Mouse (Mus musculus) hindbrain, embryonic 12.5 days (tissue): ENCODE measurements around the gene Zfp827. TPM values are rescaled to one million over a fixed set of nuclear protein-coding genes. Genes with fewer than 3 reads are reported as not detected.

Experiments
- ATAC-seq: fragments of 200-750 bp; cut with Nextera tagmentation; 2 replicates; pipeline ENCODE4 v1.8.0; 2017; ENCODE audit warnings: moderate TSS enrichment; ENCODE audit not compliant: low FRiP score
- H3K27ac ChIP-seq: fragments of 300-500 bp; sonication (generic); 2 replicates; pipeline ENCODE4 v1.5.1; 2016; ENCODE audit warnings: mild to moderate bottlenecking
- H3K27me3 ChIP-seq: fragments of 300-500 bp; sonication (generic); 2 replicates; pipeline ENCODE4 v1.6.1; 2016; ENCODE audit warnings: mild to moderate bottlenecking
- H3K36me3 ChIP-seq: fragments of 300-500 bp; sonication (generic); 2 replicates; pipeline ENCODE4 v1.6.1; 2016; ENCODE audit warnings: mild to moderate bottlenecking
- H3K4me1 ChIP-seq: fragments of 300-500 bp; sonication (generic); 2 replicates; pipeline ENCODE4 v1.6.1; 2016
- H3K4me2 ChIP-seq: fragments of 300-500 bp; sonication (generic); replicated peaks from 2 replicates; pipeline ENCODE4 v1.6.1; 2016; ENCODE audit warnings: mild to moderate bottlenecking
- H3K4me3 ChIP-seq: fragments of 300-500 bp; sonication (generic); 2 replicates; pipeline ENCODE4 v1.5.1; 2016; ENCODE audit warnings: mild to moderate bottlenecking
- H3K9ac ChIP-seq: fragments of 300-500 bp; sonication (generic); 2 replicates; pipeline ENCODE4 v1.6.1; 2016; ENCODE audit warnings: mild to moderate bottlenecking, moderate library complexity
- H3K9me3 ChIP-seq: fragments of 300-500 bp; sonication (generic); replicated peaks from 2 replicates; pipeline ENCODE4 v1.6.1; 2016; ENCODE audit warnings: mild to moderate bottlenecking
- WGBS: fragments of 180-500 bp; shearing (Covaris S2); methylation state at CpG from one replicate; pipeline ENCODE4 v1.1.7; 2016; 5-methylcytosine and 5-hydroxymethylcytosine counted together
- polyA plus RNA-seq: library from polyadenylated mRNA; unstranded; fragments of >200 nt; fragmentation: Nextera tagmentation; extraction: Ambion mirVana; gene quantifications from 2 replicates; pipeline ENCODE4 v1.2.1, GENCODE M21; 2016

The Zfp827 gene
- polyA plus RNA-seq, 1 experiment from 2014 or later = 14.2 TPM

DNA sequence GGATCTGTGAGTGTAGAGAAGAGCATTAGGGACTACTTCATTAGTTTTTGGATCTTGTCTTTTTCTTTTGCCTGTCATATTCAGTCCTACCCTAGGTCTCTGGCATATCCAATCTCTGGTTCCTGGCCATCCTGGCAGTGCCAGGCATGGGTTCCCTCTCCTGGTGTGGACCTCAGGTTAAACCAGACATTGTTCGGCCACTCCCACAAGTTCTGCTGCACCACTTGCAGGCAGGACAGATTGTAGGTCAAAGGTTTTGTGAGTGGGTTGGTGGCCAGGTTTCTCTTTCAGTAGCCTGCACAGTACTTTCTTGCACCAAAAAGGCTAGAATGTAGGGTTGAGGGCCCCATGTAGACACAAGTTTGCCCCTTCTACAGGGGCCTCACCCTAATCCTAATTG is 125.0 kb downstream of the Zfp827 start:
- no peak overlapping the region for H3K9ac ChIP-seq
- H3K9me3 ChIP-seq = no peaks in the 10 kb centered on the region
- ATAC-seq = no peak
- H3K4me3 ChIP-seq = no peak overlapping the region
- H3K4me2 ChIP-seq = no peak overlapping the region
- H3K27me3 ChIP-seq = no peaks in the 10 kb centered on the region
- no peaks in the 10 kb centered on the region for H3K4me1 ChIP-seq
- H3K27ac ChIP-seq = no peak overlapping the region
- WGBS = 92% methylated on average over 1 of the region's 1 CpGs
- peaks cover 29% of the 10 kb centered on the region; the same call in 1 of the 2 replicates for H3K36me3 ChIP-seq

DNA sequence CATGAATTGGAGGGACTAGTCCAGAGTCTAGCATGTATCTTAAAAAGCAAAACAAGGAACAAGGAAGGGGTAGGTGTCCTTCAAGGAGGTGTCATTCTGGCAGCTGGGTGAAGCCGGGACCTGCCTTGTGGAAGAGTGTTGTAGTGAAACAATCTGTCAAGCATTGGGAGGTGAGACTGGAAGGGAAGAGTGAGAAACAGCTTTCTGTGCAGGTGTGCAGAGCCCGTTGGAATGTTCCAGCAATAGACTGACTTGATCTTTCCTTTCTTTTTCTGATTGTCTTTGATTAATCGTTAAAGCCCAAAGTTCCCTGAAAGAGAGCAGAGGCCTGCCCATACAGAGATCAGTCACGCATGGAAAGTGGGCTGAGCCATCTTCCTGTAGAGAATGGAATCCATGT is 125.4 kb downstream of the Zfp827 start:
- WGBS = 78% methylated on average over 4 of the region's 4 CpGs
- H3K9me3 ChIP-seq = no peaks in the 10 kb centered on the region
- H3K4me2 ChIP-seq = no peak overlapping the region
- H3K9ac ChIP-seq = no peak overlapping the region
- no peak for ATAC-seq
- H3K4me3 ChIP-seq = no peak overlapping the region
- no peaks in the 10 kb centered on the region for H3K4me1 ChIP-seq
- no peak overlapping the region for H3K27ac ChIP-seq
- H3K27me3 ChIP-seq = no peaks in the 10 kb centered on the region
- H3K36me3 ChIP-seq = peaks cover 29% of the 10 kb centered on the region; the same call in 1 of the 2 replicates

DNA sequence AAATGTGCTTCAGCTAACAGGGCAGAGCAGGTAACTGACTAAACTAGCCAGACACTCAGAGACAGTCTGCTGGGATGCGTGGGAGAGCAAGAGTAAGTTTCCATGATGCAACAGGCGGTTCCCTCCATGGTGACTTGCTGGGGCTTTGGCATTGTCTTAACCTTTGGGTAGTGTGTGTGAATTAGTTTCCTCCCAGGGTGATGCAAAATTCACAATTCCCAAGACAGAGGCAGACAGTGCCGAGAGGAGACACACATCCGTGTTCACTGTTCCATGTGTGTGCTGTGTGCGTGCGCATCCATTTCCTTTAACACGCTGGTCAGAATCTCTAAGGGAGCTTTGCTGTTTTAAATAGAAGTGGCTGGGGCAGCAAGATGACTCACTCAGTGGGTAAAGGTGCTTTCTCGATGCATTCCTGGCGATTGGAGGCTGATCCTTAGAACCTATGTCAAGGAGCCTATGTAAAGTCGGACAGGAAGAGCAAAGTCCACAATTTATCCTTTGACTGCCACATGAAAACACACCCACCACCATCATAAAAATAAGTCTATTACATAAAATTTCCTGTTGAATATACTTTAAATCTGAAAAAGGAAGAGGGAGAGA is 127.4 kb downstream of the Zfp827 start:
- no peak for ATAC-seq
- WGBS = 93% methylated on average over 10 of the region's 10 CpGs
- Histone ChIP-seq H3K4me2 (no peak overlapping the region), H3K4me1 (peaks cover 4% of the 10 kb centered on the region; the same call in 1 of the 2 replicates), H3K27ac (no peak overlapping the region), H3K9me3 (no peaks in the 10 kb centered on the region), H3K4me3 (no peak overlapping the region), H3K9ac (no peak overlapping the region), H3K36me3 (peaks cover 26% of the 10 kb centered on the region; the same call in 1 of the 2 replicates), H3K27me3 (no peaks in the 10 kb centered on the region)

DNA sequence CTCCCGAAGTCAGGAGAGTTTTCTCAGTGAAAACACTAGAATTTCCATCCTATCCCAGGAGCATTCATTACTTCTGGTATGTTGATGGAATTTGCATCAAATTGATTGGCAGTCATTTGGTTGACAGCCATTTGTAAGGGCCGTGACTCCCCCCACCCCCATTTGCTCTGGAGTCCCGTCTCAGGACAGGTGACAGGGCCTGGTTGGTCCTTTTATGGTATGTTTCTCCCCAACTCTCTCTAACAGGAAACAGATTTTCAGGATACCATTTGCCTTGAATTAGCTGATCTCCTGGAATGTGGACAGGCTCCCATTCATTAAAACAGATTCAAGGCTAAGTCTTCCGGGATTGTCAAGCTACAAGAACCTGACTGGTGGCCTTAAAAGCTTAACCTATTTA is 129.1 kb downstream of the Zfp827 start:
- Histone ChIP-seq H3K27me3 (no peaks in the 10 kb centered on the region), H3K36me3 (peaks cover 22% of the 10 kb centered on the region; the same call in 1 of the 2 replicates), H3K9ac (no peak overlapping the region), H3K4me3 (no peak overlapping the region), H3K4me1 (peaks cover 4% of the 10 kb centered on the region; the same call in 1 of the 2 replicates), H3K4me2 (no peak overlapping the region), H3K9me3 (no peaks in the 10 kb centered on the region), H3K27ac (no peak overlapping the region)
- WGBS = 66% methylated on average over 4 of the region's 4 CpGs
- ATAC-seq = no peak

DNA sequence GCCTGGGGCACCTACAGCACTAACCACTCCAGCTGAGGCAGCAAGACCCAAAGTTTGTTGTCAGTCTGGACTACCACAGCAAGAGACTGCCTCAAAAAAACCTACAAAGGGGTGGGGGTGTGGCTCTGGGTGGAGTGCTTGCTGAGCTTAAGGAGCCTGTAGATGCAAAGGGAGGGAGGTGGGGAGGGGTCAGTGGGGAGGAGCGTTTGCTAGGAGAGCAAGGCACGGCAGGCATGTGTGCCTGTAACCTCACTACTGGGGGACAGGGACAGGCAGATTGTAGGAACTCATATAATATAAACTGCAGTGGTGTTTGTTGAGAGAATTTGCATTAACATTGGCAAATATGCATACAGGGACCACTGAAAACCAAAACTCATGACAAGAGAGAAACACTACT is 130.1 kb downstream of the Zfp827 start:
- WGBS = 46% methylated on average over 2 of the region's 2 CpGs
- H3K27me3 ChIP-seq = no peaks in the 10 kb centered on the region
- no peak overlapping the region for H3K27ac ChIP-seq
- H3K9me3 ChIP-seq = no peaks in the 10 kb centered on the region
- ATAC-seq = no peak
- H3K4me2 ChIP-seq = no peak overlapping the region
- H3K4me1 ChIP-seq = peaks cover 10% of the 10 kb centered on the region
- peaks cover 15% of the 10 kb centered on the region; the same call in 1 of the 2 replicates for H3K36me3 ChIP-seq
- no peak overlapping the region for H3K4me3 ChIP-seq
- no peak overlapping the region for H3K9ac ChIP-seq

DNA sequence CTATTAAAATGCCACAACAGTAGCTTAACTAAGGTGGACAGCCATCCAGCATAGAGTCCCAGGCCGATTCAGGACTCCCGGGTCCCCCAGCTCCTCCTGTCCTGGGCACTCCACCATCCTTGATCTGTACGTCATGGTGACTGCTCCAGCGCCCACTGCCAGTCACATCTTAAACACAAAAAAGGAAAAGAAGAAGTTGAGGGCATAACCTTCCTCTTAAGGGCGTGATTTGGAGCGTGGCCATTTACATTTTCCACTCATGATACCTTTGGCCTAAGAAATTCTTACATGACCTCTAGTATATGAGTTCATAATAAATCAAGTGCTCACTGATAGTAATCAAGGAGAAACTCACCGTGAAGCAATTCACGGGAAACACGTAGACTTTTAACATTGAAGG is 131.2 kb downstream of the Zfp827 start:
- Histone ChIP-seq H3K36me3 (peaks cover 8% of the 10 kb centered on the region; the same call in 1 of the 2 replicates), H3K4me1 (peaks cover 17% of the 10 kb centered on the region), H3K27me3 (no peaks in the 10 kb centered on the region), H3K9ac (no peak overlapping the region), H3K9me3 (no peaks in the 10 kb centered on the region), H3K4me2 (no peak overlapping the region), H3K27ac (no peak overlapping the region), H3K4me3 (no peak overlapping the region)
- 95% methylated on average over 9 of the region's 9 CpGs for WGBS
- no peak for ATAC-seq

DNA sequence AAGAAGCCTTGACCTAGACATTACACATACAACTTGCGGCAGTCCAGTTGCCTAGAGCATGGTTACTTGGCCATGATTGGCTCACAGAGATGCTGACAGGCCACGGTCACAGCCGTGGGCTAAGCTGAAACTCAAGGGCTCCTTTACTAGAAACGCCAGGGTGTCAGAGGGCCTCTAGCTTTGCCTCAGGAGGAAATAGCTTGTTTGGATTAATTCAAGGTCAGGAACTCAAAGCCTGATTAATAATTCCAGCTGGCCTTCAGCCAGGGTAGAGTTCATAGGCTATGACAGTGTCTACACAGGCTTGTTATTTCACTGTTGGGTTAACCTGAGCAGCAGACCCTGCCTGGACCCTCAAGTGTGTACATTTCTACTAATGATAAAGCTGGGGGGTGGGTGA is 132.1 kb downstream of the Zfp827 start:
- Histone ChIP-seq H3K27me3 (no peaks in the 10 kb centered on the region), H3K9ac (no peak overlapping the region), H3K4me3 (no peak overlapping the region), H3K4me1 (peaks cover 17% of the 10 kb centered on the region), H3K4me2 (no peak overlapping the region), H3K9me3 (no peaks in the 10 kb centered on the region), H3K36me3 (peaks cover 8% of the 10 kb centered on the region; the same call in 1 of the 2 replicates), H3K27ac (no peak overlapping the region)
- no peak for ATAC-seq
- 75% methylated on average over 4 of the region's 4 CpGs for WGBS

DNA sequence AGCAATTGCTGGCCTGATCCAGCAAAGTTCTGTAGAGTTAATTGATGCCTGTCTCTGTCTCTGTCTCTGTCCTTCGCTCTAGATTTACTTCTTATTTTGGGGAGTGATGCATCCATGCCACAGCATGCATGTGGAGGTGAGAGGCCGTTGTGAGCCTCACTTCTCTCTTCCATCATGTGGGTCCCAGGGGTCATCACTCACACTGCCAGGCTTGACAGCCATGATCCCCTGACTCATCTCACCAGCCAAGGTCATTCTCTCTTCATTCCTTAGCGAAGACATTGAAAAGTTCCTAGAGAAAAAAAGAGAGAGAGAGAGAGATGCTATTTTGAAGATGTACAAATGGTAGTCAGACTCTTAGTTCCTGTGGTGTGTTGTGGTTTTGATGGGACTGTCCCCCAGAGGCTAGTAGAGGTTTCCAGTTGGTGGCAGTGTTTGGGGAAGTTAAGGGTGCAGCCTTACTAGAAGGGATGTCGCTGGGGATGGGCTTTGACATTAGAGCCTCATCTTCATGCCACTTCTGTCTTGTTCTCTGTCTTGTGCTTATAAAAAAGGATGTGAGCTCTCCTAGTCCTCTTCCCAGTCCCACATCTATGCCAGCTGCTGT is 133.0 kb downstream of the Zfp827 start:
- Histone ChIP-seq H3K27ac (no peak overlapping the region), H3K9ac (no peak overlapping the region), H3K4me3 (no peak overlapping the region), H3K36me3 (peaks cover 12% of the 10 kb centered on the region; the same call in 1 of the 2 replicates), H3K9me3 (no peaks in the 10 kb centered on the region), H3K27me3 (no peaks in the 10 kb centered on the region), H3K4me1 (peaks cover 17% of the 10 kb centered on the region), H3K4me2 (no peak overlapping the region)
- 85% methylated on average over 4 of the region's 4 CpGs for WGBS
- no peak for ATAC-seq

DNA sequence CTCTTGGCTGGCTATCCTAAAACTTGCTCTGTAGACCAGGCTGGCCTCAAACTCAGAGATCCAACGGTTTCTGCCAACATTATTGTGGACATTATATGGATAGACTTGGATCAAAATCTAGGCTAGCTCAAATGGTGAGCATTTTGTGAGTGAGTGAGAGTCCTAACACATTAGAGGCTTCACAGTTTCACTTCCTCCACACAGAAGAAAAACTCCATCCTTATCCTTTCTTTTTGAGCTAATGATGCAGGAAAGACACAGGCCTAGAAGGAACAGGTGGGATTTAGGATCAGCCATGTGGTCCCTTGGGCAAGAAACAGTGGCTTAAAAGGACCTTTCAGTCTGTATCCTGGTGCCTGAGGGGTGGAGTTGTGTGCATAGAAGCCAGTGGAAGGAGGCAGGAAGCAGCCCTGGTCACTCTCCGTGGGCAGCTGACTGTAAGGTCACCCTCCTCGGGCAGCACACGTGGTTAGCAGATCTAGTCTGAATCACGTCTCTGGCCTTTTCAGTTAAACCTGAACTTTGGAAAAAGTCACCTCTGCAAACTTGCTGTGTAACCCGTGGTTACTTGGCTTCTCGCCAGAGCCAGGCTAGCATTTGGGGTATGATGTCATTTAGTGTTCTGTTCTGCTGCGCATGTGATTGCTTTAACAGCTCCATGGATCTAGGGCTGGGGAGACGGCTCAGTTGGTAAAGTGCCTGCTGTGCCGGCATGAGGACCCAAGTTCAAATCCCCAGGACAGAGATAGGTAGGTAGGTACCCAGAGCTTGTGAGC is 134.5 kb downstream of the Zfp827 start:
- Histone ChIP-seq H3K9ac (no peak overlapping the region), H3K9me3 (no peaks in the 10 kb centered on the region), H3K27me3 (no peaks in the 10 kb centered on the region), H3K4me1 (peaks cover 17% of the 10 kb centered on the region), H3K36me3 (0 out of 2 replicates have a peak, but pooled peaks cover 6% of the 10 kb centered on the region), H3K4me3 (no peak overlapping the region), H3K4me2 (no peak overlapping the region), H3K27ac (peak overlapping the region; percentile 30; the same call in 1 of the 2 replicates)
- peak; percentile 46; the same call in 1 of the 2 replicates for ATAC-seq
- WGBS = 67% methylated on average over 10 of the region's 10 CpGs

DNA sequence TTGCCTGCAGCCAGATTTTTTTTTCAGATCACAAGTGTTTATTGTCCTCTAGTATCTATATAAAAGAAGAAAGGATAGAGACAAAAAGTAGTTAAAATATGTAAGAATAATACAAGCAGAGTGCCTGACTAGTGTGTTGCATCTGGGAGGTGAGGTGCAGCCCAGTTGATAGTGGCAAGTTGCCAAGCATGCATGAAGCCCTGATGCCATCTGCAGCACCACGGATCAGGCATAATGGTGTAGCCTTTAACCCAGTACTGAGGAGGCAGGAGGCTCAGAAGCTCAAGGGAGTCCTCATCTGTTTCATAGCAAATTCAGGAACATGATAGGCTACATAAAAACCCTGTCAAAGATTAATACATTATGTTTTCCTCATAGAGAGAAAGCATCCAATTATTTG is 136.1 kb downstream of the Zfp827 start:
- Histone ChIP-seq H3K4me1 (peaks cover 17% of the 10 kb centered on the region), H3K27me3 (no peaks in the 10 kb centered on the region), H3K9me3 (no peaks in the 10 kb centered on the region), H3K9ac (no peak overlapping the region), H3K27ac (no peak overlapping the region), H3K36me3 (0 out of 2 replicates have a peak, but pooled peaks cover 6% of the 10 kb centered on the region), H3K4me2 (no peak overlapping the region), H3K4me3 (no peak overlapping the region)
- 0 out of 2 replicates have a peak, but pooled peaks have one; percentile 27 for ATAC-seq
- WGBS = 35% methylated on average over 1 of the region's 1 CpGs

DNA sequence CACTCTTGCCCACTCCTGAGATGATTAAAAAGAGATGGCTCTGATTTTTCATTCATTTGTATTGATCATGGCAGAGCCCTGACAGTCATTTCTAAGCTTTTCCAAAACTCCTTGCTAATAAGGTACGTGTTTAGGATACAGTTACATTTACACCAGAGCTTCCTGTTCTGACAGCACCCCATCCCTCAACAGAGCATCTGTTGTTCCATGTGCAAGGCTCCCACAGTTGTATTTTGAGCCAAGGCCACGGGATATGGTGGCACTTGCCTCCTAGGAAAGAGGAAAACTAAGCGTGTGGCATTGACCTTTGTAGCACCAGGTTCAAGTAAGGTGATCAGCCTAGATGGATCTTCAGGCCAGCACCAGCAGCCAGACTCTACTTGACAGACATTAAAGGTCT is 137.0 kb downstream of the Zfp827 start:
- 0 out of 2 replicates have a peak, but pooled peaks cover 6% of the 10 kb centered on the region for H3K36me3 ChIP-seq
- H3K4me1 ChIP-seq = peaks cover 17% of the 10 kb centered on the region
- H3K27ac ChIP-seq = no peak overlapping the region
- no peak overlapping the region for H3K4me2 ChIP-seq
- no peak for ATAC-seq
- no peak overlapping the region for H3K4me3 ChIP-seq
- WGBS = 86% methylated on average over 3 of the region's 3 CpGs
- H3K9me3 ChIP-seq = no peaks in the 10 kb centered on the region
- H3K27me3 ChIP-seq = no peaks in the 10 kb centered on the region
- H3K9ac ChIP-seq = no peak overlapping the region

DNA sequence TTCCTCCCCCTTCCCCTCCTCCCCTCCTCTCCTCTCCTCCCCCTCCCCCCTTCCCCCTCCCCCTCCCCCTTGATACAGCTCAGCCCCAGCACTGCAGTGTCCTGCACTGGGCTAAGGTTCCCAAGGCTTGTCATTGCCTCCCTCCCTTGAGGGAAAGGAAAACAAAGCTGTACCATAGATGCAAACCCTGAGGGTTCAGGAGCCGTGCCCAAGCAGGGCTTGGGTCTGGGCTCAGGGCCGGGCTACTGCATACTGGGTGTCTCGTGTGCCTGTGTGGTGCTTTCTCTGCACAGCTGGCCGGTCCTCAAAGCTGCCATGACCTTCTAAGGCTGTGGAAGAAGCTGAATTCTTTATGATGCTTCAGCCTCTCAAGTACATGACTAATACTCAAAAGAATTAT is 145.4 kb downstream of the Zfp827 start:
- H3K4me2 ChIP-seq = no peak overlapping the region
- no peak overlapping the region for H3K4me3 ChIP-seq
- ATAC-seq = peak; percentile 55; the same call in 1 of the 2 replicates
- no peaks in the 10 kb centered on the region for H3K9me3 ChIP-seq
- H3K9ac ChIP-seq = no peak overlapping the region
- 67% methylated on average over 4 of the region's 4 CpGs for WGBS
- peaks cover 15% of the 10 kb centered on the region for H3K36me3 ChIP-seq
- peaks cover 14% of the 10 kb centered on the region for H3K4me1 ChIP-seq
- no peaks in the 10 kb centered on the region for H3K27me3 ChIP-seq
- H3K27ac ChIP-seq = no peak overlapping the region
